ENCODE assay signal across 23 mouse cellular contexts in the genomic region with DNA sequence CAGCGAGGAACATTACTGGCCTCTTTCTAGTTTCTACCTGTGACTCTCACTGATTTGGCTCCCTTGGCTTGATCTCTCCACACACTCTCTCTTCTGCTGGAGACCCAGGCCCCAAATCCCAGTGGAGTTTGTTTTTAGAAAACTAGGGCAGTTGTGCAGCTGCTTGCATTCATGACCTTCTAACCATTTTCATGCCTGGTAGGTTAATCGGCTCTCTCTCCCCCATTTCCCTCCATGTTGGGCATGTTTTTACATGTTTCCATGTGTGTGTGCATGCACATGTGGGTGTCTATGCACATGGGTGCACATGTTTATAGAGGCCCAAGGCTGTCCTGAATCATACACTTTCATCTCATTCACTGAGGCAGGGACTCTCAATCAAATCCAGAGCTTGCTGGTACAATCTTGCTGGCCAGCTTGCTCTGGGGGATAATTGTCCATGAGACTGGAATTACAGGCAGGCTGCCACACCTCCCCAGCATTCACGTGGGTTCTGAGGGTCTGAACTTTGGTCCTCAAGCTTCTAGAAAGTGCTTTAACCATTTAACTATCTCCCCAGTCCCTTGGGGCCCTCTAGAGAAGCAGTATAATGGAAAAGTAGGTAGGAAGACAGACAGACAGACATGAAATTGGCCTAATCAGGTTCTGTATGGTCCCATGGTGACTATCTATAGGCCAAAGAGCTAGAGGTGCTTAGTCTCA. TPM values are rescaled to one million over a fixed set of nuclear protein-coding genes. Genes with fewer than 3 reads are reported as not detected.
DNase-seq lines count a peak whose midpoint lies in the region; ATAC-seq and TF ChIP-seq lines count a peak whose summit lies in the region.
"Had no signal": no experiment of that assay in that cellular context is flagged by ENCODE, and none has a peak within 500 bp of the region (broad histone marks: within the 10 kb centered on the region; RNA-seq: fewer than 3 reads in every experiment).

No protein-coding gene starts in this region.

- no peak for TF ChIP-seq EP300 in ES-Bruce4 (IDR thresholded peaks at IDR 0.05; ENCODE audit: insufficient read depth, low read depth, low read length)

- peak; percentile 19 for DNase-seq in kidney, adult 11 months
- DNase-seq in kidney, postnatal 4 days = no peak
- peak; percentile 17 for DNase-seq in kidney, postnatal 10 days
- no peak for DNase-seq in Muller cell, postnatal 12 days (ENCODE audit: inconsistent ontology term)
- DNase-seq in gastrocnemius, postnatal 10 days = no peak
- DNase-seq: adrenal gland, postnatal 14 days; cerebellum, adult 11 months; cerebellum, adult 2 months; cerebellum, adult 9-11 months; cerebellum, postnatal 25 days; forebrain, postnatal 0 days; gastrocnemius, adult 2 months; gastrocnemius, postnatal 25 days had no signal

- TF ChIP-seq POLR2A in ES-Bruce4 (IDR thresholded peaks at IDR 0.05; ENCODE audit: insufficient read depth, low read length) = no peak

- no peaks in the 10 kb centered on the region for H3K27me3 ChIP-seq in kidney, embryonic 16.5 days (ENCODE audit: insufficient read depth, low read length)
- H3K27me3 ChIP-seq in ES-Bruce4 (ENCODE audit: control insufficient read depth, insufficient read depth, low read length, poor library complexity, severe bottlenecking) = no peaks in the 10 kb centered on the region
- H3K27me3 ChIP-seq in intestine, postnatal 0 days (replicated peaks; ENCODE audit: control insufficient read depth, insufficient read depth, low read length) = no peaks in the 10 kb centered on the region
- H3K27me3 ChIP-seq: embryonic facial prominence, embryonic 12.5 days; embryonic facial prominence, embryonic 15.5 days; hindbrain, embryonic 12.5 days; hindbrain, embryonic 15.5 days had no signal

- no peaks in the 10 kb centered on the region for H3K36me3 ChIP-seq in kidney, embryonic 16.5 days (ENCODE audit: insufficient read depth, low read length)
- H3K36me3 ChIP-seq in ES-Bruce4 (ENCODE audit: control insufficient read depth, insufficient read depth, low read length, poor library complexity, severe bottlenecking) = no peaks in the 10 kb centered on the region
- H3K36me3 ChIP-seq in intestine, postnatal 0 days (ENCODE audit: control insufficient read depth, insufficient read depth) = no peaks in the 10 kb centered on the region
- H3K36me3 ChIP-seq: embryonic facial prominence, embryonic 12.5 days; embryonic facial prominence, embryonic 15.5 days; hindbrain, embryonic 12.5 days; hindbrain, embryonic 15.5 days had no signal

- no peak for TF ChIP-seq CTCF in ES-Bruce4 (IDR thresholded peaks at IDR 0.05; ENCODE audit: low read depth, low read length)
- no peak for TF ChIP-seq CTCF in intestine, postnatal 0 days (IDR thresholded peaks at IDR 0.05; ENCODE audit: low read depth)

- WGBS in kidney, embryonic 16.5 days = 79% methylated on average over 3 of the region's 3 CpGs
- WGBS in intestine, postnatal 0 days = 67% methylated on average over 3 of the region's 3 CpGs

- H3K27ac ChIP-seq in kidney, embryonic 16.5 days (ENCODE audit: low read length) = no peak overlapping the region
- H3K27ac ChIP-seq in ES-Bruce4 (ENCODE audit: insufficient read depth, low read length) = 0 out of 2 replicates have a peak overlapping the region, but pooled peaks have one; percentile 30
- H3K27ac ChIP-seq in intestine, postnatal 0 days (ENCODE audit: low read depth, low read length) = no peak overlapping the region
- H3K27ac ChIP-seq: embryonic facial prominence, embryonic 12.5 days; embryonic facial prominence, embryonic 15.5 days; gastrocnemius, adult 2 months; hindbrain, embryonic 12.5 days; hindbrain, embryonic 15.5 days had no signal

- ATAC-seq in kidney, embryonic 16.5 days (ENCODE audit: low FRiP score, low TSS enrichment) = no peak
- ATAC-seq in intestine, postnatal 0 days = peak; percentile 55
- ATAC-seq: forebrain, embryonic 14.5 days; forebrain, postnatal 0 days; Patski had no signal

- no peak overlapping the region for H3K9ac ChIP-seq in kidney, embryonic 16.5 days (replicated peaks; ENCODE audit: low read length)
- H3K9ac ChIP-seq in ES-Bruce4 (ENCODE audit: low read depth, poor library complexity, severe bottlenecking) = no peak overlapping the region
- no peak overlapping the region for H3K9ac ChIP-seq in intestine, postnatal 0 days (ENCODE audit: low read depth, low read length)
- H3K9ac ChIP-seq: embryonic facial prominence, embryonic 12.5 days; embryonic facial prominence, embryonic 15.5 days; forebrain, postnatal 0 days; hindbrain, embryonic 12.5 days; hindbrain, embryonic 15.5 days had no signal

- no peak overlapping the region for H3K4me2 ChIP-seq in kidney, embryonic 16.5 days (replicated peaks; ENCODE audit: low read depth, low read length)
- H3K4me2 ChIP-seq in intestine, postnatal 0 days (replicated peaks; ENCODE audit: low read depth) = no peak overlapping the region
- H3K4me2 ChIP-seq: embryonic facial prominence, embryonic 12.5 days; embryonic facial prominence, embryonic 15.5 days; heart, embryonic 11.5 days; hindbrain, embryonic 12.5 days; hindbrain, embryonic 15.5 days had no signal

- H3K4me3 ChIP-seq in kidney, embryonic 16.5 days (ENCODE audit: low read length) = no peak overlapping the region
- H3K4me3 ChIP-seq in ES-Bruce4 (ENCODE audit: low read depth, low read length) = no peak overlapping the region
- no peak overlapping the region for H3K4me3 ChIP-seq in intestine, postnatal 0 days (ENCODE audit: low read depth, low read length)
- H3K4me3 ChIP-seq: embryonic facial prominence, embryonic 12.5 days; embryonic facial prominence, embryonic 15.5 days; gastrocnemius, adult 2 months; hindbrain, embryonic 12.5 days; hindbrain, embryonic 15.5 days had no signal

- H3K4me1 ChIP-seq in kidney, embryonic 16.5 days (ENCODE audit: insufficient read depth, low read length) = peaks cover 10% of the 10 kb centered on the region
- no peaks in the 10 kb centered on the region for H3K4me1 ChIP-seq in ES-Bruce4 (ENCODE audit: control insufficient read depth, insufficient read depth, low read length)
- H3K4me1 ChIP-seq in intestine, postnatal 0 days (replicated peaks; ENCODE audit: control insufficient read depth, insufficient read depth, low read length) = no peaks in the 10 kb centered on the region; the same call in none of the 2 replicates

- H3K9me3 ChIP-seq in kidney, embryonic 16.5 days (ENCODE audit: low read length) = no peaks in the 10 kb centered on the region
- no peaks in the 10 kb centered on the region for H3K9me3 ChIP-seq in ES-Bruce4 (replicated peaks; ENCODE audit: control insufficient read depth, insufficient read depth, low read length, poor library complexity, severe bottlenecking)
- H3K9me3 ChIP-seq in intestine, postnatal 0 days (ENCODE audit: control insufficient read depth) = no peaks in the 10 kb centered on the region
- H3K9me3 ChIP-seq: embryonic facial prominence, embryonic 12.5 days; embryonic facial prominence, embryonic 15.5 days; hindbrain, embryonic 12.5 days; hindbrain, embryonic 15.5 days had no signal

RNA-seq across cellular contexts. Expression of a gene that starts 2.1 kb away (rescaled TPM):
- polyA plus RNA-seq in kidney, embryonic 16.5 days (2015; fragmentation: Nextera tagmentation; extraction: Ambion mirVana) = 28.2 and 38.3 TPM in 2 replicates
- polyA plus RNA-seq in ES-Bruce4 (2011; ENCODE audit: insufficient read depth, insufficient read length, low read depth, missing spikeins) = 39.7 and 43.3 TPM in 2 replicates
- polyA plus RNA-seq in intestine, postnatal 0 days (2015; fragmentation: Nextera tagmentation; extraction: Ambion mirVana) = 7.7 and 10.7 TPM in 2 replicates
- total RNA-seq in gastrocnemius, postnatal 10 days (2021) = 1 to 10 TPM; 2.4 to 3.2 TPM

RNA-seq across cellular contexts. Expression of a gene that starts 37.9 kb away (rescaled TPM):
- polyA plus RNA-seq in kidney, embryonic 16.5 days (2015; fragmentation: Nextera tagmentation; extraction: Ambion mirVana) = 9.8 and 13.3 TPM in 2 replicates
- 54.0 and 54.6 TPM in 2 replicates for polyA plus RNA-seq in ES-Bruce4 (2011; ENCODE audit: insufficient read depth, insufficient read length, low read depth, missing spikeins)
- polyA plus RNA-seq in intestine, postnatal 0 days (2015; fragmentation: Nextera tagmentation; extraction: Ambion mirVana) = 6.9 and 7.4 TPM in 2 replicates
- total RNA-seq in gastrocnemius, postnatal 10 days (2021) = 10 to 100 TPM; 30.2 to 30.4 TPM

RNA-seq across cellular contexts. Expression of a gene that starts 56.3 kb away (rescaled TPM):
- polyA plus RNA-seq in kidney, embryonic 16.5 days (2015; fragmentation: Nextera tagmentation; extraction: Ambion mirVana) = 25.3 and 31.3 TPM in 2 replicates
- 12.6 and 15.6 TPM in 2 replicates for polyA plus RNA-seq in ES-Bruce4 (2011; ENCODE audit: insufficient read depth, insufficient read length, low read depth, missing spikeins)
- polyA plus RNA-seq in intestine, postnatal 0 days (2015; fragmentation: Nextera tagmentation; extraction: Ambion mirVana) = 4.0 and 4.2 TPM in 2 replicates
- total RNA-seq in gastrocnemius, postnatal 10 days (2021) = 1 to 10 TPM; 1.1 to 1.7 TPM

Comparison
In these comparisons a context has a peak if more than half of its experiments do, and no peak if none do; other contexts are left out.
1. DNase-seq: peak in kidney, adult 11 months (single experiment) and kidney, postnatal 10 days (single experiment); none in kidney, postnatal 4 days (0 of 2), Muller cell, postnatal 12 days (single experiment) and gastrocnemius, postnatal 10 days (single experiment).